Mouse (Mus musculus): Measurements from ENCODE around the gene H2afx. TPM values are rescaled to one million over a fixed set of nuclear protein-coding genes. Genes with fewer than 3 reads are reported as not detected.
A peak's percentile ranks its signal among the peaks of the same experiment; 100 is the strongest.
"Not testable (repeated sequence)": the region's sequence is repeated elsewhere in the genome, so short reads cannot be mapped to it uniquely, and the experiment has no call there.

H2afx gene
- total and polyA plus RNA-seq, 2 experiments from 2014 or later = 112 to 145 TPM

GRCm38 (mm10) chr9:44288959-44289291 lies 45.6 kb upstream of the H2afx start:
- H3K4me3 ChIP-seq (ENCODE audit: low read depth, low read length) = peak overlapping the region; percentile 90
- no peaks in the 10 kb centered on the region for H3K9me3 ChIP-seq (ENCODE audit: low read length)
- WGBS = 8% methylated on average over 11 of the region's 11 CpGs
- peak overlapping the region; percentile 87 for H3K9ac ChIP-seq (replicated peaks; ENCODE audit: low read length, poor library complexity, severe bottlenecking)
- TF ChIP-seq CTCF (IDR thresholded peaks at IDR 0.05) = no peak
- peaks cover 8% of the 10 kb centered on the region; the same call in 1 of the 2 replicates for H3K4me1 ChIP-seq (ENCODE audit: insufficient read depth, low read length)
- peak; percentile 20 for DNase-seq (ENCODE audit: low spot score)
- H3K27ac ChIP-seq (ENCODE audit: low read depth, low read length) = peak overlapping the region; percentile 82; the same call in 1 of the 2 replicates
- H3K27me3 ChIP-seq (ENCODE audit: insufficient read depth, low read length) = no peaks in the 10 kb centered on the region
- H3K4me2 ChIP-seq (ENCODE audit: low read depth, low read length, poor library complexity, severe bottlenecking) = peak overlapping the region; percentile 94
- peaks cover 9% of the 10 kb centered on the region; the same call in 1 of the 2 replicates for H3K36me3 ChIP-seq (ENCODE audit: insufficient read depth, low read length)
- ATAC-seq (ENCODE audit: low FRiP score) = no peak

- H3K4me3 ChIP-seq (ENCODE audit: low read depth, low read length) = no peak overlapping the region
- no peak for ATAC-seq (ENCODE audit: low FRiP score)
- H3K4me2 ChIP-seq (ENCODE audit: low read depth, low read length, poor library complexity, severe bottlenecking) = no peak overlapping the region
- peak; percentile 69 for DNase-seq (ENCODE audit: low spot score)
- WGBS = 72% methylated on average over 3 of the region's 3 CpGs
- no peaks in the 10 kb centered on the region for H3K9me3 ChIP-seq (ENCODE audit: low read length)
- H3K4me1 ChIP-seq (ENCODE audit: insufficient read depth, low read length) = peaks cover 5% of the 10 kb centered on the region; the same call in 1 of the 2 replicates
- no peak overlapping the region for H3K9ac ChIP-seq (replicated peaks; ENCODE audit: low read length, poor library complexity, severe bottlenecking)
- peaks cover 34% of the 10 kb centered on the region for H3K36me3 ChIP-seq (ENCODE audit: insufficient read depth, low read length)
- TF ChIP-seq CTCF (IDR thresholded peaks at IDR 0.05) = peak; percentile 76
- no peak overlapping the region for H3K27ac ChIP-seq (ENCODE audit: low read depth, low read length)
- no peaks in the 10 kb centered on the region for H3K27me3 ChIP-seq (ENCODE audit: insufficient read depth, low read length)
Observed at GRCm38 (mm10) chr9:44292490-44292889, 42.0 kb upstream of the H2afx start.

- not testable (repeated sequence) for H3K4me2 ChIP-seq (ENCODE audit: low read depth, low read length, poor library complexity, severe bottlenecking); H3K4me1 ChIP-seq (ENCODE audit: insufficient read depth, low read length); DNase-seq (ENCODE audit: low spot score); ATAC-seq (ENCODE audit: low FRiP score); H3K4me3 ChIP-seq (ENCODE audit: low read depth, low read length); H3K9me3 ChIP-seq (ENCODE audit: low read length); H3K9ac ChIP-seq (replicated peaks; ENCODE audit: low read length, poor library complexity, severe bottlenecking); H3K27ac ChIP-seq (ENCODE audit: low read depth, low read length); H3K27me3 ChIP-seq (ENCODE audit: insufficient read depth, low read length)
- peaks cover 60% of the 10 kb centered on the region for H3K36me3 ChIP-seq (ENCODE audit: insufficient read depth, low read length)
- 95% methylated on average over 3 of the region's 3 CpGs for WGBS
Observed at GRCm38 (mm10) chr9:44300001-44300400, 34.5 kb upstream of the H2afx start.

GRCm38 (mm10) chr9:44305466-44306079 lies 28.9 kb upstream of the H2afx start, which contains the start of gene Hinfp:
Gene Hinfp (minus strand): TSS chr9:44305671.
- Histone ChIP-seq H3K4me1 (ENCODE audit: insufficient read depth, low read length) (no peaks in the 10 kb centered on the region), H3K4me3 (ENCODE audit: low read depth, low read length) (peak within 1 kb of the TSS; percentile 79), H3K27ac (ENCODE audit: low read depth, low read length) (peak within 1 kb of the TSS; percentile 77), H3K9me3 (ENCODE audit: low read length) (no peaks in the 10 kb centered on the region), H3K36me3 (ENCODE audit: insufficient read depth, low read length) (peaks cover 22% of the 10 kb centered on the region), H3K27me3 (ENCODE audit: insufficient read depth, low read length) (no peaks in the 10 kb centered on the region), H3K9ac (replicated peaks; ENCODE audit: low read length, poor library complexity, severe bottlenecking) (peak within 1 kb of the TSS; percentile 83), H3K4me2 (ENCODE audit: low read depth, low read length, poor library complexity, severe bottlenecking) (peak within 1 kb of the TSS; percentile 76)
- WGBS = under 1% methylated on average over 54 of the region's 54 CpGs
- DNase-seq (ENCODE audit: low spot score) = peak; percentile 100
- ATAC-seq (ENCODE audit: low FRiP score) = peak; percentile 99
- peak; percentile 16; the same call in 1 of the 2 replicates for TF ChIP-seq CTCF (IDR thresholded peaks at IDR 0.05)

- no peak overlapping the region for H3K9ac ChIP-seq (replicated peaks; ENCODE audit: low read length, poor library complexity, severe bottlenecking)
- WGBS = 89% methylated on average over 6 of the region's 6 CpGs
- no peak overlapping the region for H3K4me3 ChIP-seq (ENCODE audit: low read depth, low read length)
- no peaks in the 10 kb centered on the region for H3K27me3 ChIP-seq (ENCODE audit: insufficient read depth, low read length)
- H3K27ac ChIP-seq (ENCODE audit: low read depth, low read length) = no peak overlapping the region
- ATAC-seq (ENCODE audit: low FRiP score) (no peak), DNase-seq (ENCODE audit: low spot score) (no peak)
- peaks cover 24% of the 10 kb centered on the region for H3K36me3 ChIP-seq (ENCODE audit: insufficient read depth, low read length)
- no peak overlapping the region for H3K4me2 ChIP-seq (ENCODE audit: low read depth, low read length, poor library complexity, severe bottlenecking)
- H3K9me3 ChIP-seq (ENCODE audit: low read length) = no peaks in the 10 kb centered on the region
- TF ChIP-seq CTCF (IDR thresholded peaks at IDR 0.05) = no peak
- H3K4me1 ChIP-seq (ENCODE audit: insufficient read depth, low read length) = no peaks in the 10 kb centered on the region
Observed at GRCm38 (mm10) chr9:44306532-44306931, 28.0 kb upstream of the H2afx start.

- Histone ChIP-seq H3K4me3 (ENCODE audit: low read depth, low read length) (no peak overlapping the region), H3K4me2 (ENCODE audit: low read depth, low read length, poor library complexity, severe bottlenecking) (no peak overlapping the region), H3K4me1 (ENCODE audit: insufficient read depth, low read length) (no peaks in the 10 kb centered on the region), H3K9ac (replicated peaks; ENCODE audit: low read length, poor library complexity, severe bottlenecking) (no peak overlapping the region), H3K27me3 (ENCODE audit: insufficient read depth, low read length) (no peaks in the 10 kb centered on the region), H3K9me3 (ENCODE audit: low read length) (no peaks in the 10 kb centered on the region), H3K27ac (ENCODE audit: low read depth, low read length) (no peak overlapping the region), H3K36me3 (ENCODE audit: insufficient read depth, low read length) (peaks cover 22% of the 10 kb centered on the region)
- 90% methylated on average over 2 of the region's 2 CpGs for WGBS
- DNase-seq (ENCODE audit: low spot score) (no peak), ATAC-seq (ENCODE audit: low FRiP score) (no peak)
- no peak for TF ChIP-seq CTCF (IDR thresholded peaks at IDR 0.05)
Observed at GRCm38 (mm10) chr9:44307248-44307647, 27.2 kb upstream of the H2afx start.
